In the genomic region with DNA sequence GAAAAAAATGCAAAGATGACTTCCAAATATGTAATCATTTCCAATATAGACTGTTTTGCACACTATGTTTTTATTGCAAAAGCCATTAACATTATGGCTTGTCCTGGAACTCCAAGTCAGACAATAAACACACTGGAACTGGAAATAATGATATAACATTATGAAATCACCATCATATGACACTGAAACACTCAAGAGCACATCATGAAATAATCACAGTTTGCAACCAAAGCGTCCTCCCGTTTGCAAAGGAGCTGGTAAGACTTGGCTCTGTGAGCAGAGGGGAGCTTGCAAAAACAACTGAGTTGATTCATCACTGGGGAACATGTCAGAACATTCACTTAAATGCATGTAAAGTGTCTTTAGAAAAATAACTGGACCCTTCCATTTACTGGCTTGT, we compare ENCODE assay signal across 22 mouse cellular contexts.
"Had no signal": no experiment of that assay in that cellular context is flagged by ENCODE, and none has a peak within 500 bp of the region (broad histone marks: within the 10 kb centered on the region; RNA-seq: fewer than 3 reads in every experiment).

No protein-coding gene starts in this region.

- H3K27ac ChIP-seq: kidney, postnatal 0 days; layer of hippocampus, adult 2 months; limb, embryonic 10.5 days; limb, embryonic 13.5 days; liver, embryonic 12.5 days; liver, embryonic 15.5 days; midbrain, embryonic 12.5 days; midbrain, embryonic 15.5 days; neural tube, embryonic 12.5 days; neural tube, embryonic 15.5 days; stomach, embryonic 15.5 days had no signal

- H3K9ac ChIP-seq: limb, embryonic 13.5 days; liver, embryonic 12.5 days; liver, embryonic 15.5 days; midbrain, embryonic 12.5 days; midbrain, embryonic 15.5 days; neural tube, embryonic 12.5 days; neural tube, embryonic 15.5 days; stomach, embryonic 15.5 days had no signal

- H3K4me1 ChIP-seq: limb, embryonic 10.5 days; limb, embryonic 13.5 days; liver, embryonic 12.5 days; liver, embryonic 15.5 days; midbrain, embryonic 12.5 days; midbrain, embryonic 15.5 days; neural tube, embryonic 12.5 days; stomach, embryonic 15.5 days had no signal

- H3K4me2 ChIP-seq: limb, embryonic 13.5 days; liver, embryonic 12.5 days; liver, embryonic 15.5 days; midbrain, embryonic 12.5 days; midbrain, embryonic 15.5 days; neural tube, embryonic 12.5 days; neural tube, embryonic 15.5 days; stomach, embryonic 15.5 days had no signal

- DNase-seq: kidney, adult 2 months; kidney, postnatal 25 days; layer of hippocampus, adult 9-11 months; liver; lung, adult 2 months; right cerebral cortex, adult 18-20 months; right cerebral cortex, postnatal 14 days; right cerebral cortex, postnatal 4 days; spleen, adult 18-20 months; thymus, postnatal 36 days had no signal

- H3K27me3 ChIP-seq: limb, embryonic 13.5 days; liver, embryonic 12.5 days; liver, embryonic 15.5 days; midbrain, embryonic 12.5 days; midbrain, embryonic 15.5 days; neural tube, embryonic 12.5 days; neural tube, embryonic 15.5 days; stomach, embryonic 15.5 days had no signal

- H3K4me3 ChIP-seq: layer of hippocampus, adult 2 months; limb, embryonic 10.5 days; limb, embryonic 13.5 days; liver, embryonic 12.5 days; liver, embryonic 15.5 days; midbrain, embryonic 12.5 days; midbrain, embryonic 15.5 days; neural tube, embryonic 12.5 days; neural tube, embryonic 15.5 days; stomach, embryonic 15.5 days had no signal

- H3K9me3 ChIP-seq: limb, embryonic 10.5 days; limb, embryonic 13.5 days; liver, embryonic 12.5 days; liver, embryonic 15.5 days; midbrain, embryonic 12.5 days; midbrain, embryonic 15.5 days; neural tube, embryonic 12.5 days; neural tube, embryonic 15.5 days; stomach, embryonic 15.5 days had no signal

- ATAC-seq: intestine, postnatal 0 days; liver, embryonic 12.5 days; midbrain, embryonic 15.5 days had no signal

- H3K36me3 ChIP-seq: limb, embryonic 10.5 days; limb, embryonic 13.5 days; liver, embryonic 12.5 days; liver, embryonic 15.5 days; midbrain, embryonic 12.5 days; midbrain, embryonic 15.5 days; neural tube, embryonic 12.5 days; neural tube, embryonic 15.5 days; stomach, embryonic 15.5 days had no signal
